Mouse (Mus musculus) forebrain, postnatal 0 days (tissue): ENCODE measurements around the gene Sh2b3. TPM values are rescaled to one million over a fixed set of nuclear protein-coding genes. Genes with fewer than 3 reads are reported as not detected.
A peak's percentile ranks its signal among the peaks of the same experiment; 100 is the strongest.

Experiments used
- ATAC-seq: fragments of 200-750 bp; cut with Nextera tagmentation; 2 replicates; pipeline ENCODE4 v1.8.0; 2017; ENCODE audit warnings: mild to moderate bottlenecking, moderate library complexity
- DNase-seq: peaks from one replicate; pipeline ENCODE4 v3.0.0-alpha.2; 2015
- H3K27ac ChIP-seq: fragments of 300-500 bp; sonication (generic); 2 replicates; pipeline ENCODE4 v1.5.1; 2014; ENCODE audit warnings: low read depth, mild to moderate bottlenecking, antibody characterized with exemption, low read length, moderate library complexity, mixed read lengths
- H3K27me3 ChIP-seq: fragments of 300-500 bp; sonication (generic); 2 replicates; pipeline ENCODE4 v1.6.1; 2014; ENCODE audit warnings: mild to moderate bottlenecking, low read length, mixed read lengths; ENCODE audit not compliant: insufficient read depth
- H3K36me3 ChIP-seq: fragments of 300-500 bp; sonication (generic); 2 replicates; pipeline ENCODE4 v1.6.1; 2014; ENCODE audit warnings: mild to moderate bottlenecking, moderate library complexity; ENCODE audit not compliant: insufficient read depth
- H3K4me1 ChIP-seq: fragments of 300-500 bp; sonication (generic); 2 replicates; pipeline ENCODE4 v1.6.1; 2014; ENCODE audit warnings: antibody characterized with exemption; ENCODE audit not compliant: insufficient read depth
- H3K4me2 ChIP-seq: fragments of 300-500 bp; sonication (generic); 2 replicates; pipeline ENCODE4 v1.6.1; 2014; ENCODE audit warnings: low read depth, mild to moderate bottlenecking, moderate library complexity
- H3K4me3 ChIP-seq: fragments of 300-500 bp; sonication (generic); 2 replicates; pipeline ENCODE4 v1.5.1; 2014; ENCODE audit warnings: low read depth, low read length, mixed read lengths
- H3K9ac ChIP-seq: fragments of 300-500 bp; sonication (generic); 2 replicates; pipeline ENCODE4 v1.6.1; 2014; ENCODE audit warnings: mild to moderate bottlenecking
- H3K9me3 ChIP-seq: fragments of 300-500 bp; sonication (generic); 2 replicates; pipeline ENCODE4 v1.6.1; 2016; ENCODE audit warnings: low read length
- CTCF ChIP-seq: sonication (generic); IDR thresholded peaks from 2 replicates; pipeline ENCODE4 v1.5.1; 2016; ENCODE audit warnings: antibody characterized with exemption, control low read depth, low read depth
- WGBS: fragments of 180-500 bp; shearing (Covaris S2); extraction: QIAGEN DNeasy Blood & Tissue Kit; methylation state at CpG from one replicate; pipeline ENCODE4 v1.1.7; 2014; 5-methylcytosine and 5-hydroxymethylcytosine counted together
- polyA plus RNA-seq: library from polyadenylated mRNA; unstranded; fragments of >200 nt; fragmentation: Nextera tagmentation; extraction: Ambion mirVana; gene quantifications from 2 replicates; pipeline ENCODE4 v1.2.1, GENCODE M21; 2015
- total RNA-seq: library from RNA; depleted of rRNA; stranded (reverse); fragments of >200 nt; gene quantifications from 2 replicates; pipeline ENCODE4 v1.2.3, GENCODE M21; 2014

The Sh2b3 gene
- total and polyA plus RNA-seq, 2 experiments from 2014 or later: 6.2 to 14.1 TPM

- Histone ChIP-seq H3K4me2 (peak overlapping the region; percentile 95), H3K4me1 (peaks cover 17% of the 10 kb centered on the region), H3K36me3 (no peaks in the 10 kb centered on the region), H3K27me3 (no peaks in the 10 kb centered on the region; the same call in 1 of the 2 replicates), H3K9ac (peak overlapping the region; percentile 33; the same call in 1 of the 2 replicates), H3K27ac (no peak overlapping the region), H3K4me3 (peak overlapping the region; percentile 31), H3K9me3 (no peaks in the 10 kb centered on the region)
- 1% methylated on average over 46 of the region's 46 CpGs for WGBS
- ATAC-seq (no peak), DNase-seq (peak; percentile 57)
- no peak for TF ChIP-seq CTCF
These were observed 1.1 kb upstream of the Sh2b3 start for GRCm38 (mm10) chr5:121838341-121839127.

GRCm38 (mm10) chr5:121836692-121837415 is 592 bp downstream of the Sh2b3 start:
- Histone ChIP-seq H3K4me1 (peaks cover 17% of the 10 kb centered on the region), H3K27ac (peak overlapping the region; percentile 50; the same call in 1 of the 2 replicates), H3K4me2 (peak overlapping the region; percentile 95), H3K9ac (peak overlapping the region; percentile 69), H3K36me3 (no peaks in the 10 kb centered on the region), H3K4me3 (peak overlapping the region; percentile 80), H3K9me3 (no peaks in the 10 kb centered on the region), H3K27me3 (no peaks in the 10 kb centered on the region; the same call in 1 of the 2 replicates)
- WGBS: 1% methylated on average over 63 of the region's 77 CpGs
- peak; percentile 72 for ATAC-seq
- no peak for TF ChIP-seq CTCF
- peak; percentile 87 for DNase-seq

GRCm38 (mm10) chr5:121835949-121836691 is 1.3 kb downstream of the Sh2b3 start:
- no peak for TF ChIP-seq CTCF
- ATAC-seq: 0 out of 2 replicates have a peak, but pooled peaks have one; percentile 1
- 1% methylated on average over 47 of the region's 51 CpGs for WGBS
- DNase-seq: no peak
- peak overlapping the region; percentile 50; the same call in 1 of the 2 replicates for H3K27ac ChIP-seq
- peak overlapping the region; percentile 69 for H3K9ac ChIP-seq
- no peaks in the 10 kb centered on the region for H3K36me3 ChIP-seq
- H3K27me3 ChIP-seq: no peaks in the 10 kb centered on the region; the same call in 1 of the 2 replicates
- H3K9me3 ChIP-seq: no peaks in the 10 kb centered on the region
- H3K4me2 ChIP-seq: peak overlapping the region; percentile 95
- H3K4me1 ChIP-seq: peaks cover 17% of the 10 kb centered on the region
- peak overlapping the region; percentile 80 for H3K4me3 ChIP-seq

GRCm38 (mm10) chr5:121834991-121835747 is 2.3 kb downstream of the Sh2b3 start:
- WGBS: 45% methylated on average over 12 of the region's 12 CpGs
- no peak for ATAC-seq
- peaks cover 17% of the 10 kb centered on the region for H3K4me1 ChIP-seq
- peak overlapping the region; percentile 80 for H3K4me3 ChIP-seq
- H3K9me3 ChIP-seq: no peaks in the 10 kb centered on the region
- no peak for DNase-seq
- no peak overlapping the region for H3K9ac ChIP-seq
- TF ChIP-seq CTCF: no peak
- H3K4me2 ChIP-seq: peak overlapping the region; percentile 95
- H3K36me3 ChIP-seq: no peaks in the 10 kb centered on the region
- H3K27me3 ChIP-seq: no peaks in the 10 kb centered on the region; the same call in 1 of the 2 replicates
- H3K27ac ChIP-seq: no peak overlapping the region

GRCm38 (mm10) chr5:121834241-121834606 is 3.2 kb downstream of the Sh2b3 start:
- no peak for TF ChIP-seq CTCF
- no peak overlapping the region for H3K9ac ChIP-seq
- peaks cover 19% of the 10 kb centered on the region for H3K4me1 ChIP-seq
- H3K4me3 ChIP-seq: no peak overlapping the region
- no peak for ATAC-seq
- H3K27ac ChIP-seq: no peak overlapping the region
- no peaks in the 10 kb centered on the region for H3K9me3 ChIP-seq
- DNase-seq: no peak
- WGBS: 84% methylated on average over 7 of the region's 7 CpGs
- H3K4me2 ChIP-seq: no peak overlapping the region
- H3K27me3 ChIP-seq: no peaks in the 10 kb centered on the region; the same call in 1 of the 2 replicates
- no peaks in the 10 kb centered on the region for H3K36me3 ChIP-seq

- TF ChIP-seq CTCF: no peak
- H3K4me3 ChIP-seq: no peak overlapping the region
- no peak overlapping the region for H3K27ac ChIP-seq
- WGBS: 56% methylated on average over 10 of the region's 10 CpGs
- H3K9ac ChIP-seq: no peak overlapping the region
- H3K27me3 ChIP-seq: no peaks in the 10 kb centered on the region; the same call in 1 of the 2 replicates
- no peak for DNase-seq
- no peak overlapping the region for H3K4me2 ChIP-seq
- peaks cover 20% of the 10 kb centered on the region for H3K4me1 ChIP-seq
- ATAC-seq: no peak
- no peaks in the 10 kb centered on the region for H3K9me3 ChIP-seq
- no peaks in the 10 kb centered on the region for H3K36me3 ChIP-seq
These were observed 3.7 kb downstream of the Sh2b3 start for GRCm38 (mm10) chr5:121833572-121834240.
